Mouse (Mus musculus) brain, embryonic 14.5 days (tissue): Measurements from ENCODE around the gene Trpm1. TPM values are rescaled to one million over a fixed set of nuclear protein-coding genes. Genes with fewer than 3 reads are reported as not detected.
A peak's percentile ranks its signal among the peaks of the same experiment; 100 is the strongest.

Experiments
- DNase-seq: peaks from one replicate; pipeline ENCODE4 v3.0.0-alpha.2; 2011; ENCODE audit warnings: low read depth
- CTCF ChIP-seq: fragments of 200-500 bp; IDR thresholded peaks from 2 replicates; pipeline ENCODE4 v1.5.1; 2012; ENCODE audit warnings: inconsistent platforms, mild to moderate bottlenecking, moderate library complexity, borderline replicate concordance; ENCODE audit not compliant: insufficient read depth, insufficient read length; ENCODE audit errors: extremely low read depth
- POLR2A ChIP-seq: fragments of 200-500 bp; IDR thresholded peaks from 2 replicates; pipeline ENCODE4 v1.6.1; 2012; ENCODE audit warnings: mild to moderate bottlenecking, inconsistent platforms, borderline replicate concordance; ENCODE audit not compliant: poor library complexity, insufficient read depth, insufficient read length, severe bottlenecking; ENCODE audit errors: extremely low read depth
- polyA plus RNA-seq: library from polyadenylated mRNA; depleted of rRNA; stranded (reverse); fragments of >200 nt; gene quantifications from 2 replicates; pipeline ENCODE4 v1.2.3, GENCODE M21; 2012

The Trpm1 gene
- polyA plus RNA-seq, 1 experiment, result 0.31 TPM

DNA sequence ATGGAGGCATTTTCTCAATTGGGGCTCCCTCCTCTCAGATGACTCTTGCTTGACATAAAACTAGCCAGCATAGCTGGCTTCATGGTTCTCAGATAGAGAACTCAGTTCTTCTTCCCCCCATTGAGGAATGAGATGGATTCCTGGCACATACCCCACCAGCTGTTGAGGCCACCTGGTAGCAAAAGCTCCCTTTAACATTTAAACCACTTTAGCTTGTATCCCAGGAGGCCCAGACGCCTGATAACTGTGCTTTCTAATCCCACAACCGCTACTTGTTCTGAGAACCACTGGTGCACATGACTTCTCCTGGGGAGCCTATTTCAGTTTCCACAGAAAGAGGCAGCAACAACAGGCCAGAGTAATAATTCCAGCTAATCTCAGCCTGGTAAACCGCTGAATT is 12.4 kb downstream of the Trpm1 start:
- TF ChIP-seq CTCF, result no peak
- no peak for TF ChIP-seq POLR2A
- no peak for DNase-seq

DNA sequence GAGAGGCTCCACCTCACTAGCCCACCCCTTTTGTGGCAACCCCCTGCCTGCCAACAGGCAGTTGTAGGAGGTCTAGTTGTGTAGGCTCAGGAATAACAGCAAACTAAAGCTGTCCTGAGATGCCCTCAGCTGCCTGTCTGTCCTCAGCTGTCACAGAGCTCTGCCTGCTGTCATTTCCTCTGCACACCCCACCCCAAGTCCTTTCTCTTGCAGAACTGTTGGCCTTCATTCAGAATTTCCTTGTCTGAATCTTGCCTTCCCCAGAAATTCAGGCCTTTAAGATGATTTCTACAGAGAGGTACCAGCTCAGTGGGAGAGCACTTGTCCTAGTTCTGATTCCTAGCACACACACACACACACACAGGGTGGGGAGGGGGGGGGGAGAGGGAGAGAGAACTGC is 13.1 kb downstream of the Trpm1 start:
- TF ChIP-seq CTCF, result no peak
- TF ChIP-seq POLR2A, result no peak
- DNase-seq, result no peak

DNA sequence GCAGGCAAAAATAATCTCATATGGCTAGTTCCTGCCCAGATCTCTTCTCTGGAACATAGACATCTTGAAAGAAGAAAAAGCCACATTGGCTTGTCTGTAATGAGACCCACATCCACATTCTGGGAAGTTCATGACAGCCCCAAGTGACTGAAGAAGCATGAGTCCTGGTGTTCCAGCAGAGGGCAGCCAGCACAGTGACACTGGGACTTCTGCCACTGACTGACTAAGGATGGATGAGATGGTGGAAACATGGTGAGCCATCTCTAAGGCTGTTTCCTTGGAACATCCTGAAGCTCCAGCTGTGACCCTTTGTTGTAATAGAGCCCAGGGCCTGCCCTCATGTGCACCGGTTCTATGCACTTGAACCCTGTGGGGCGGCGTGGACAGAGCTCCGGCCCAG is 25.7 kb downstream of the Trpm1 start:
- DNase-seq, result no peak
- TF ChIP-seq POLR2A (no peak), CTCF (0 out of 2 replicates have a peak, but pooled peaks have one; percentile 14)

DNA sequence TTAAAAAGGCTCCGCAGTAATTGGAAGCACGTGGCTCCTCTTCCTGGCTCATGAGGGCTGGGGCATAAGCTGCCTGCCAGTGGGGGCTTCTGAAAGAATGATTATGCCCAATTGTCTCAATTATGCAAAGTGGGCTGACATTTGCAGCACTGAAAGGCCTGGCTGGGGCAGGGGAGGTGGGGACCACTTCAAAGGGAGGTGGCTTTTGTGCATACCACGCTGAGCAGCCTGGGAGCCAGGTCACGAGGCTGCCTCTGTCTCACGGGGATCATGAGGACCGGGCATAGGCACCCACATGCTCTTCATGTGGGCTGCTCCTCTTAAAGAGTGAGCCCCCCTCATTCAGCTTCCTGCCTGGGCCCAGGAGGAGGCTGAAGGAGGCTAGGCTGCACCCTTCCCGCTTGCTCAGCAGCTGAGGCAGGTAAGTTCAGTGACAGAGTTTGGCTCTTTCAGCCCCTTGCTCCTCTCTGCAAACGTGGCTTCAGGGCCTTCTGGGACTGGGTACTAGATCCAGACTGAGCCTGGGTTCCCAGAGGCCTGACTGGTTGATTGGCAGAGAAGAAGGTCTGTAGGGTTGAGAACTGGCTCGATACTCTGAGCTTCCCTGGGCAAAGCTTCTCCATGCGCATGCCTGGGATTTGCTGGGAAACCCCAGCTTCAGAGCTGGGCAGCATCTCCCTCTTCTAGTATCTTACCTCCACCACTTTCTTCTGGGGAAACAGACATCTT is 31.7 kb downstream of the Trpm1 start:
- peak; percentile 62 for DNase-seq
- TF ChIP-seq CTCF (no peak), POLR2A (no peak)

DNA sequence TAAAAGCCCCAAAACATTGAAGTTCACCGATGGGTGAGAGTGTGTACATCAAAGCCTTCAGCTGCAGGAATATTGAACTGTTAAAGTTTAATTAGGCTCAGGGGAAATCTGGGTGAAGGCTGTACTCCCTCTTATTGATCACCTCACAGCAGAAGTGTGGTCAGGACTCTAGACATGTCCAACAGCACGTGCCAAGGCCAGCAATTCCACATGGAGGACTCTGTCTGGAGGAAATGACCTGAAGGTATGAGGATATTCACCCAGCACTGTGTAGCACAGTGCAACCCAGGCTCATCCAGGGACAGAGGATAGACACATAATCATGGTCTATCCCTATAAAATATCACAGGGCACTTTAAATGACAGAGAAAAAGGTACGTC is 32.3 kb downstream of the Trpm1 start:
- TF ChIP-seq POLR2A (no peak), CTCF (no peak)
- no peak for DNase-seq

DNA sequence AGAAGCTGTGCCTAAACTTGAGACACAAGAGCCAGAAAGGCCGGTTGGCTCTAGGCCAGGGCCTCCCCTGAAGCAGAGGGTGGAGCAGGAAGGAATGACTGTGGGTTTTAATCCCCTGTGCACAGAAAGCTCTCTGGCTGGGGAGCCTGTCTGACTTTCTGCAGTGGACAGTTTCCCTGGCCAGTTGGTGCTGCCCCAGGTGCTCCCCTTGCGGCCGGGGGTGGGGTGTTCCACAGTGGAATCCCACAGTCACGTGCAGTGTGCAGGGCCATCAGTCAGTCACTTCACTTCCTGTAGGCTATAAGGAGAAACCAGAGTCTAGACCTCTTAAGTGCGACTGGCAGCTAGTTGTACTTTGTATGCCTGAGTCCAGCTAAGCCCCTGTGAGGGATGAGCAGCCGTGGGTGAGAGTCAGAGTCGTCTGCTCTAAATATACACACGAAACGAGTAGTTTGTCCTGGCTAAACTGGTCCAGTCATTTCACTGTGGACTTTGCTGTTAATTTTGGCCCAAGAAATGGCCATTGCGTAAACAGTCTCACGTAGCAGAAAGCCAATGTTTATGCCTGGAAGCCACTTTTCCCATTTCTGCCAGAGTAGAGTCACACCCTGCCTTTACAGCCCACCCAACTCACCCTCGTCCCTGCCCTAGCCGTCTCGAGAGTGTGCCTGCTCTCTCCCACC is 38.8 kb downstream of the Trpm1 start:
- DNase-seq, result peak; percentile 34
- TF ChIP-seq POLR2A (no peak), CTCF (no peak)

DNA sequence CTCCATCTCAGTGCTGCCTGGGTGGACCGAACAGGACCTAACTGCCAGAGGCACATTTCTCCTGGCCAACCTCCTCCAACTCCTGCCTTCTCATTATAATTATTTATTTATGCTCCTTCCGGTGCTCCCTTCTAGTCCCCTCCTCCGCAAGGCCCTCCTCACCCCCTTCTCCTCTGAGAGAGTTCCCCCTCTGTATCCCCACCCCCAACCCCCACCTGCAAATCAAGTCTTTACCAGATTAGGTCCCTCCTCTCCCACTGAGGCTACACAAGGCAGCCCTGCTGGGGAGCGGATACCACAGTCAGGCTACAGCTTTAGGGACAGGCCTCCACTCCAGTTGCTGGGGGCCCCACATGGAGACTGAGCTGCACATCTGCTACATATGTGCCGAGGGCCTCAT is 39.8 kb downstream of the Trpm1 start:
- DNase-seq, result no peak
- TF ChIP-seq POLR2A, result no peak
- no peak for TF ChIP-seq CTCF

DNA sequence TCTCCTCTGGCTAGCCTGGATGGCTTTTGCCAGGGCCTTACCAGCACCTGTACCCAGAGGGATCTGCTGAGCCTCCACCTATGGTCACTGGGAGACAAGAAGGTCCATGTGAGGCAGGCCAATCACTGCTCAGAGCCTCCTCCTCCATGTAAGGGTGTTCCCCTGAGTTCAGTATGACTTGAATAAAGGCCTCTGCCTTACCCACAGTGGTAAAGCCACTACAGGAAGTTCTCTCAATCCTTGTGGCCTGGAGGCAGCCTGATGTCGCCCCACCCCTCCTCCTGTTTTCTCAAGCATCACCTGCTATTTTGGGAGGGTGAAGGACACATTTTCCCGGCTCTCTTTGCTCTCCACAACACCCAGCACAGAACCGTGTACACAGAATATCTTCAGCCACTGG is 42.5 kb downstream of the Trpm1 start:
- TF ChIP-seq POLR2A (no peak), CTCF (no peak)
- no peak for DNase-seq

DNA sequence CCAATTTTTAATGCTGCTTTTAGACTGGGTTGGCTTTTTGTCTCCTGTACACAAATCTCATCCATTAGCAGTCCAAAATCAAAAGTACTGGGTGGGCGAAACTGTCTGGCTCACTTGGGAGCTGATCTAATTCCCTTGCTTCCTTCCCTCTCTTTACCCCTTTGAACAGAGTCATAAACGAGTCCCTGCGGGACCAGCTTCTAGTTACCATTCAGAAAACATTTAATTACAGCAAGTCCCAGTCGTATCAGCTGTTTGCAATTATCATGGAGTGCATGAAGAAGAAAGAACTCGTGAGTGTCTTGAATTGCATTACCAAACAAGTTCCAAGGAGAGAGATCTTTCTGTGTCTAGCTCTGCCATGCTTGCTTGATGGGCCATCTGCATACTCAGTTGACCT is 55.1 kb downstream of the Trpm1 start:
- peak; percentile 46 for DNase-seq
- TF ChIP-seq CTCF (no peak), POLR2A (no peak)

DNA sequence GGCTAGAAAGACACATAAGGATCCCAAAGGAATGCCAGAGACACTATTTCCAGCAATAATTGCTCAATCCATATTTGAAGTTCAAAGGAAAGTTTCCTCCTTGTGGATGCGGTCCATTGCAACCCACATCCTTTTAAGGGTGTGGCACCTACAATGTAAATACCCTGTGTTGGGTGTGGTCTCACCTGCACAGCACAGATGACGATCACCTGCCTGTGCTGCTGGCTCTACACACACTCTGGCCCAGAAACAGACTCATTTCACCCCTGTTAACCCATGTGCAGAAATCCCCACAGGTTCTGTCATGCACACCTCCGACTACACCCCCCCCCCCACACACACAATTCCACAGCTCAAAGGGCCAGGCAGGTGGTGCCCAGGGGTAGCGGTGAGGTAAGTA is 59.2 kb downstream of the Trpm1 start:
- TF ChIP-seq CTCF (no peak), POLR2A (no peak)
- no peak for DNase-seq

DNA sequence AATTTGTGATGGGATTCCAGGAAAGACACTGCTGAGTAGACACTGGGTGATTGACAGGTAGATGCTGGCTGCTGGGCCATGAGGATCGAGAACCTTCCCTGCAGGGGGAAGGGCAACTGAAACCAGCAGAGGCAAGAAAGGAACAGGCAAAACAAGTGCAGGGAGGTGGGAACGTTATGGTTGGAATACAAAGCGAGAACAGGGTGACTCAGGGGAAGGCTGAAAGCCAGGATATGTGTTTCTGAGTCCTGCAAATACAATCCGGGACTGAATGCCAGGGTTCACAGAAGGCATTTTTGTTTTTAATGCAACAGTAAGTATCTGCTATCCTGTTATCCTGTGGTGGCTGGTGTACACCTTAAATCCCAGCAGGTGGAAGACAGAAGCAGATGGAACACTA is 60.4 kb downstream of the Trpm1 start:
- peak; percentile 6 for DNase-seq
- TF ChIP-seq POLR2A, result no peak

DNA sequence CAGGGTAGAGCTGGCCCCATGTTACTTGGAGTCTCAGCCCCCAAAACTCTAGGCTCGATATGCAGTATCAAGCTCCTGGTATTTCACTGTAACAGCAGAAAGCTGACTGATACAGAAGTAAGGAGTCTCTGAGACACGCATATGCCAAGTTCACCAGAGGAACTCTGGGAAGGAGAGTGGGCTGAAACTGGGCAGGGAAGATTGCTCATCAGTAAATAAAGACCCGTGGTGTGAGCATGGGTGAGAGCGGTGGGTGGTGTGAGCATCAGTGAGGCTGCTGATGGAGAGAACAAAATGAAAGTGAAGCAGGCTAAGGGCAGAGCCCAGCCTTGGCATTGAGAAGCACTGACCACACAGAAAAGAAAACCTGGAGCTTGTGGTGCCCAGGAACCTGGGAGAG is 62.0 kb downstream of the Trpm1 start:
- no peak for DNase-seq
- no peak for TF ChIP-seq CTCF
- TF ChIP-seq POLR2A, result no peak
